In the genomic region with DNA sequence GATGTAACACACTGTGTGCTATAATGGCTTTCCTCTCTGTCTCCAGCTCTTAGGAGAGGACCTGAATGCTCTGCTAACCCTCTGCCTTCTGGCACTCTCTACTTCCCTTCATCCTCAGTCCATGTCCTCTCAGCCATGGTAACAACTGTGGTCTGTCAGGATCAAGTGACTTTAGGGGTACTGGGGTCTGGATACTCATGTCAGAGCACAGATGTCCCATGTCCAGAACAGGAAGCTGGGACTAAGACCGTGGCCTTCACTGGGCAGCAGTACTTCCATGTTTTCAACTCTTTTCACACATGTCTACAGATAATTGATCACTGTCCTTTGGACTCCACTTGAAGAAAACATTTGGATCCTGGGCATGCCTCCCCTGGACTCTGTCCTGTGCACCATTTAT, we compare ENCODE assay signal across 36 mouse cellular contexts. TPM values are rescaled to one million over a fixed set of nuclear protein-coding genes. Genes with fewer than 3 reads are reported as not detected.
"Had no signal": no experiment of that assay in that cellular context is flagged by ENCODE, and none has a peak within 500 bp of the region (broad histone marks: within the 10 kb centered on the region; RNA-seq: fewer than 3 reads in every experiment).

No protein-coding gene starts in this region.

- H3K4me1 ChIP-seq: heart, embryonic 10.5 days; heart, embryonic 12.5 days; hindbrain, embryonic 10.5 days; hindbrain, embryonic 12.5 days; intestine, embryonic 15.5 days; limb, embryonic 10.5 days; limb, embryonic 12.5 days had no signal

- H3K27me3 ChIP-seq: heart, embryonic 12.5 days; hindbrain, embryonic 12.5 days; intestine, embryonic 15.5 days; limb, embryonic 12.5 days had no signal

- H3K4me3 ChIP-seq: gastrocnemius, adult 2 months; heart, embryonic 10.5 days; heart, embryonic 12.5 days; hindbrain, embryonic 10.5 days; hindbrain, embryonic 12.5 days; intestine, embryonic 15.5 days; layer of hippocampus, adult 2 months; left cerebral cortex, adult 2 months; limb, embryonic 10.5 days; limb, embryonic 12.5 days had no signal

- H3K27ac ChIP-seq: gastrocnemius, adult 2 months; heart, embryonic 10.5 days; hindbrain, embryonic 10.5 days; hindbrain, embryonic 12.5 days; hindbrain, embryonic 14.5 days; intestine, embryonic 15.5 days; layer of hippocampus, adult 2 months; left cerebral cortex, adult 2 months; limb, embryonic 10.5 days; limb, embryonic 12.5 days had no signal

- H3K9ac ChIP-seq: heart, embryonic 12.5 days; hindbrain, embryonic 12.5 days; hindbrain, embryonic 14.5 days; intestine, embryonic 15.5 days; limb, embryonic 12.5 days had no signal

- H3K9me3 ChIP-seq: heart, embryonic 10.5 days; heart, embryonic 12.5 days; hindbrain, embryonic 10.5 days; hindbrain, embryonic 12.5 days; intestine, embryonic 15.5 days; limb, embryonic 10.5 days; limb, embryonic 12.5 days had no signal

- H3K36me3 ChIP-seq: heart, embryonic 10.5 days; heart, embryonic 12.5 days; hindbrain, embryonic 10.5 days; hindbrain, embryonic 12.5 days; intestine, embryonic 15.5 days; limb, embryonic 10.5 days; limb, embryonic 12.5 days had no signal

- DNase-seq: gastrocnemius, adult 2 months; gastrocnemius, postnatal 10 days; gastrocnemius, postnatal 25 days; heart, postnatal 10 days; heart, postnatal 4 days; kidney, adult 2 months; kidney, postnatal 10 days; kidney, postnatal 25 days; kidney, postnatal 4 days; liver had no signal

- H3K4me2 ChIP-seq: heart, embryonic 12.5 days; hindbrain, embryonic 12.5 days; hindbrain, embryonic 14.5 days; intestine, embryonic 15.5 days; limb, embryonic 12.5 days had no signal

- ATAC-seq: forebrain, embryonic 16.5 days; hindbrain, embryonic 16.5 days; inflammation-experienced regulatory T-cells, adult 6 months; intestine, embryonic 15.5 days; intestine, postnatal 0 days had no signal

RNA-seq across cellular contexts. Expression of a gene that starts 10.3 kb away (rescaled TPM):
- total RNA-seq: gastrocnemius, adult 2 months; gastrocnemius, postnatal 25 days; granulocyte monocyte progenitor cell, adult 5-6 weeks; heart, adult 8-10 months; heart, postnatal 10 days; heart, postnatal 25 days; heart, postnatal 4 days; layer of hippocampus, adult 2 months; layer of hippocampus, postnatal 25 days; left cerebral cortex, adult 2 months; left cerebral cortex, postnatal 14 days had no signal
- polyA plus RNA-seq: forebrain, embryonic 16.5 days; heart, embryonic 12.5 days; heart, embryonic 14.5 days; hindbrain, embryonic 10.5 days; hindbrain, embryonic 12.5 days; hindbrain, embryonic 14.5 days; hindbrain, embryonic 16.5 days; limb, embryonic 10.5 days; limb, embryonic 12.5 days had no signal

RNA-seq across cellular contexts. Expression of a gene that starts 19.8 kb away (rescaled TPM):
- total RNA-seq: gastrocnemius, adult 2 months; gastrocnemius, postnatal 10 days; gastrocnemius, postnatal 25 days; gastrocnemius, postnatal 4 days; granulocyte monocyte progenitor cell, adult 5-6 weeks; heart, adult 8-10 months; heart, postnatal 10 days; heart, postnatal 25 days; heart, postnatal 4 days; layer of hippocampus, adult 2 months; layer of hippocampus, postnatal 10 days; layer of hippocampus, postnatal 25 days; left cerebral cortex, adult 2 months; left cerebral cortex, postnatal 14 days; left cerebral cortex, postnatal 36 days had no signal
- polyA plus RNA-seq: forebrain, embryonic 16.5 days; frontal cortex, adult 2 months; heart, embryonic 10.5 days; heart, embryonic 12.5 days; heart, embryonic 14.5 days; heart, embryonic 16.5 days; hindbrain, embryonic 10.5 days; hindbrain, embryonic 12.5 days; hindbrain, embryonic 14.5 days; hindbrain, embryonic 16.5 days; inflammation-experienced regulatory T-cells, adult 6 months; intestine, embryonic 15.5 days; intestine, postnatal 0 days; kidney, embryonic 14.5 days; limb, embryonic 10.5 days; limb, embryonic 12.5 days had no signal
